Mouse (Mus musculus): Measurements from ENCODE around the gene Gm10306. TPM values are rescaled to one million over a fixed set of nuclear protein-coding genes. Genes with fewer than 3 reads are reported as not detected.

Gene Gm10306
- total and polyA plus RNA-seq, 2 experiments: not detected

- Histone ChIP-seq H3K36me3 (ENCODE audit: control insufficient read depth, insufficient read depth, low read length) (no peaks in the 10 kb centered on the region), H3K27ac (replicated peaks; ENCODE audit: insufficient read depth, low read depth, low read length) (no peak overlapping the region), H3K9ac (ENCODE audit: low read depth, low read length) (no peak overlapping the region), H3K4me3 (ENCODE audit: insufficient read depth, low read depth, low read length) (no peak overlapping the region), H3K4me1 (ENCODE audit: control insufficient read depth, insufficient read depth, low read length) (peaks cover 2% of the 10 kb centered on the region), H3K79me2 (ENCODE audit: control insufficient read depth, insufficient read depth, low read length) (peaks cover 11% of the 10 kb centered on the region; the same call in 1 of the 2 replicates), H3K27me3 (ENCODE audit: control insufficient read depth, insufficient read depth, low read length) (no peaks in the 10 kb centered on the region)
- WGBS: 93% methylated on average over 2 of the region's 2 CpGs
- TF ChIP-seq POLR2A (IDR thresholded peaks at IDR 0.05; ENCODE audit: extremely low read depth, insufficient read depth, low read length): no peak
- TF ChIP-seq CTCF (IDR thresholded peaks at IDR 0.05; ENCODE audit: low read depth, low read length): no peak
- DNase-seq (ENCODE audit: extremely low read depth, low read depth, low spot score): no peak
Observed at GRCm38 (mm10) chr4:94605591-94605990, 49.2 kb downstream of the Gm10306 start.

Other genes starting within 250 kb of the Gm10306 start
- 5.3 and 5.8 TPM in 2 replicates for gene Caap1, start 250 bp downstream of the Gm10306 start, total RNA-seq (2014; rRNA removed)
- 1.4 and 1.8 TPM in 2 replicates for gene Caap1, start 250 bp downstream of the Gm10306 start, polyA plus RNA-seq (2012; rRNA removed)
- gene Plaa, start 46.7 kb downstream of the Gm10306 start, total RNA-seq (2014; rRNA removed): 46.7 and 49.6 TPM in 2 replicates
- 26.1 and 27.1 TPM in 2 replicates for gene Plaa, start 46.7 kb downstream of the Gm10306 start, polyA plus RNA-seq (2012; rRNA removed)
- gene Ift74, start 57.9 kb downstream of the Gm10306 start, total RNA-seq (2014; rRNA removed): 2.5 and 3.6 TPM in 2 replicates
- gene Ift74, start 57.9 kb downstream of the Gm10306 start, polyA plus RNA-seq (2012; rRNA removed): 0.24 and 0.33 TPM in 2 replicates
- gene Lrrc19, start 93.6 kb downstream of the Gm10306 start, total RNA-seq (2014; rRNA removed): 0.09 TPM in 1 of 2 replicates, not detected in the other
- gene Lrrc19, start 93.6 kb downstream of the Gm10306 start, polyA plus RNA-seq (2012; rRNA removed): 0.07 TPM in 1 of 2 replicates, not detected in the other
- 12.7 and 15.0 TPM in 2 replicates for gene Tek, start 182.7 kb downstream of the Gm10306 start, total RNA-seq (2014; rRNA removed)
- 1.9 and 2.3 TPM in 2 replicates for gene Tek, start 182.7 kb downstream of the Gm10306 start, polyA plus RNA-seq (2012; rRNA removed)

Data from liver, adult 2 months (tissue).